Mouse (Mus musculus) liver, embryonic 15.5 days (tissue): Measurements from ENCODE around the gene Flad1. TPM values are rescaled to one million over a fixed set of nuclear protein-coding genes. Genes with fewer than 3 reads are reported as not detected.

ENCODE experiments used
- ATAC-seq: fragments of 200-750 bp; cut with Nextera tagmentation; 2 replicates; pipeline ENCODE4 v1.8.0; 2017; ENCODE audit warnings: moderate number of reproducible peaks, mild to moderate bottlenecking, moderate library complexity; ENCODE audit not compliant: insufficient read depth
- H3K27ac ChIP-seq: fragments of 300-500 bp; sonication (generic); replicated peaks from 2 replicates; pipeline ENCODE4 v1.5.1; 2015; ENCODE audit warnings: mild to moderate bottlenecking, inconsistent platforms
- H3K27me3 ChIP-seq: fragments of 300-500 bp; sonication (generic); 2 replicates; pipeline ENCODE4 v1.6.1; 2015; ENCODE audit warnings: mild to moderate bottlenecking, inconsistent platforms
- H3K36me3 ChIP-seq: fragments of 300-500 bp; sonication (generic); replicated peaks from 2 replicates; pipeline ENCODE4 v1.6.1; 2015; ENCODE audit warnings: moderate library complexity, mild to moderate bottlenecking, inconsistent platforms
- H3K4me1 ChIP-seq: fragments of 300-500 bp; sonication (generic); replicated peaks from 2 replicates; pipeline ENCODE4 v1.6.1; 2015; ENCODE audit warnings: inconsistent platforms
- H3K4me2 ChIP-seq: fragments of 300-500 bp; sonication (generic); 2 replicates; pipeline ENCODE4 v1.6.1; 2015; ENCODE audit warnings: moderate library complexity, mild to moderate bottlenecking, inconsistent platforms
- H3K4me3 ChIP-seq: fragments of 300-500 bp; sonication (generic); replicated peaks from 2 replicates; pipeline ENCODE4 v1.5.1; 2015; ENCODE audit warnings: mild to moderate bottlenecking, inconsistent platforms
- H3K9ac ChIP-seq: fragments of 300-500 bp; sonication (generic); 2 replicates; pipeline ENCODE4 v1.6.1; 2015; ENCODE audit warnings: moderate library complexity, mild to moderate bottlenecking, inconsistent platforms
- H3K9me3 ChIP-seq: fragments of 300-500 bp; sonication (generic); replicated peaks from 2 replicates; pipeline ENCODE4 v1.6.1; 2016; ENCODE audit warnings: inconsistent platforms
- WGBS: fragments of 180-500 bp; shearing (Covaris S2); methylation state at CpG from one replicate; pipeline ENCODE4 v1.1.7; 2015; ENCODE audit warnings: mixed read lengths; ENCODE audit not compliant: insufficient replicate concordance; 5-methylcytosine and 5-hydroxymethylcytosine counted together
- polyA plus RNA-seq: library from polyadenylated mRNA; unstranded; fragments of >200 nt; fragmentation: Nextera tagmentation; extraction: Ambion mirVana; gene quantifications from 2 replicates; pipeline ENCODE4 v1.2.1, GENCODE M21; 2015

Flad1 gene
- polyA plus RNA-seq, 1 experiment from 2014 or later, result 14.3 TPM

- peak overlapping the region; percentile 95 for H3K4me2 ChIP-seq
- H3K4me1 ChIP-seq, result peaks cover 52% of the 10 kb centered on the region
- peaks cover 44% of the 10 kb centered on the region for H3K36me3 ChIP-seq
- peak overlapping the region; percentile 66 for H3K9ac ChIP-seq
- H3K4me3 ChIP-seq, result peak overlapping the region; percentile 85
- no peaks in the 10 kb centered on the region for H3K27me3 ChIP-seq
- no peaks in the 10 kb centered on the region for H3K9me3 ChIP-seq
- H3K27ac ChIP-seq, result peak overlapping the region; percentile 98
- under 1% methylated on average over 20 of the region's 20 CpGs for WGBS
- ATAC-seq, result peak; percentile 13
Observed at GRCm38 (mm10) chr3:89417840-89418169, 6.1 kb upstream of the Flad1 start.

- peak overlapping the region; percentile 66 for H3K9ac ChIP-seq
- no peaks in the 10 kb centered on the region for H3K9me3 ChIP-seq
- peak overlapping the region; percentile 85 for H3K4me3 ChIP-seq
- peaks cover 42% of the 10 kb centered on the region for H3K36me3 ChIP-seq
- H3K27ac ChIP-seq, result peak overlapping the region; percentile 98
- 10% methylated on average over 2 of the region's 2 CpGs for WGBS
- H3K4me1 ChIP-seq, result peaks cover 47% of the 10 kb centered on the region
- ATAC-seq, result no peak
- H3K27me3 ChIP-seq, result no peaks in the 10 kb centered on the region
- H3K4me2 ChIP-seq, result peak overlapping the region; percentile 95
Observed at GRCm38 (mm10) chr3:89417131-89417530, 5.5 kb upstream of the Flad1 start.

GRCm38 (mm10) chr3:89416158-89416557, 4.5 kb upstream of the Flad1 start:
- Histone ChIP-seq H3K9ac (no peak overlapping the region), H3K27me3 (no peaks in the 10 kb centered on the region), H3K9me3 (no peaks in the 10 kb centered on the region), H3K4me3 (peak overlapping the region; percentile 85; the same call in 1 of the 2 replicates), H3K4me1 (peaks cover 43% of the 10 kb centered on the region), H3K27ac (no peak overlapping the region), H3K36me3 (peaks cover 42% of the 10 kb centered on the region), H3K4me2 (peak overlapping the region; percentile 95)
- no peak for ATAC-seq
- WGBS, result 90% methylated on average over 8 of the region's 8 CpGs

- ATAC-seq, result no peak
- Histone ChIP-seq H3K36me3 (peaks cover 55% of the 10 kb centered on the region), H3K27me3 (no peaks in the 10 kb centered on the region), H3K4me1 (peaks cover 16% of the 10 kb centered on the region), H3K9ac (peak overlapping the region; percentile 53), H3K4me3 (peak overlapping the region; percentile 69), H3K4me2 (peak overlapping the region; percentile 76), H3K27ac (0 out of 2 replicates have a peak overlapping the region, but pooled peaks have one; percentile 15), H3K9me3 (no peaks in the 10 kb centered on the region)
- 65% methylated on average over 10 of the region's 10 CpGs for WGBS
Observed at GRCm38 (mm10) chr3:89410864-89411263, 806 bp downstream of the Flad1 start.

GRCm38 (mm10) chr3:89409701-89410100, 2.0 kb downstream of the Flad1 start:
- H3K27ac ChIP-seq, result no peak overlapping the region
- H3K4me3 ChIP-seq, result no peak overlapping the region
- no peaks in the 10 kb centered on the region for H3K9me3 ChIP-seq
- H3K4me2 ChIP-seq, result no peak overlapping the region
- 76% methylated on average over 3 of the region's 3 CpGs for WGBS
- no peak overlapping the region for H3K9ac ChIP-seq
- peaks cover 48% of the 10 kb centered on the region for H3K36me3 ChIP-seq
- H3K27me3 ChIP-seq, result no peaks in the 10 kb centered on the region
- H3K4me1 ChIP-seq, result peaks cover 16% of the 10 kb centered on the region
- ATAC-seq, result no peak

- 75% methylated on average over 16 of the region's 16 CpGs for WGBS
- Histone ChIP-seq H3K27me3 (no peaks in the 10 kb centered on the region), H3K27ac (no peak overlapping the region), H3K4me3 (no peak overlapping the region), H3K9me3 (no peaks in the 10 kb centered on the region), H3K4me1 (peaks cover 16% of the 10 kb centered on the region), H3K9ac (no peak overlapping the region), H3K36me3 (peaks cover 46% of the 10 kb centered on the region), H3K4me2 (no peak overlapping the region)
- no peak for ATAC-seq
Observed at GRCm38 (mm10) chr3:89408448-89408847, 3.2 kb downstream of the Flad1 start.

- no peak overlapping the region for H3K27ac ChIP-seq
- peaks cover 51% of the 10 kb centered on the region for H3K36me3 ChIP-seq
- H3K9ac ChIP-seq, result no peak overlapping the region
- H3K4me2 ChIP-seq, result no peak overlapping the region
- H3K4me1 ChIP-seq, result peaks cover 12% of the 10 kb centered on the region
- H3K4me3 ChIP-seq, result no peak overlapping the region
- no peak for ATAC-seq
- no peaks in the 10 kb centered on the region for H3K9me3 ChIP-seq
- H3K27me3 ChIP-seq, result no peaks in the 10 kb centered on the region
- 80% methylated on average over 6 of the region's 6 CpGs for WGBS
Observed at GRCm38 (mm10) chr3:89406887-89407286, 4.8 kb downstream of the Flad1 start.

GRCm38 (mm10) chr3:89402693-89403092, 9.0 kb downstream of the Flad1 start, which contains the start of gene Lenep:
TSS of gene Lenep (minus strand) at chr3:89402793.
- ATAC-seq, result no peak
- Histone ChIP-seq H3K27me3 (no peaks in the 10 kb centered on the region), H3K36me3 (peaks cover 44% of the 10 kb centered on the region), H3K4me2 (no peak within 1 kb of the TSS), H3K9me3 (no peaks in the 10 kb centered on the region), H3K27ac (no peak within 1 kb of the TSS), H3K4me3 (no peak within 1 kb of the TSS), H3K4me1 (0 out of 2 replicates have a peak, but pooled peaks cover 5% of the 10 kb centered on the region), H3K9ac (no peak within 1 kb of the TSS)
- 64% methylated on average over 5 of the region's 5 CpGs for WGBS

- WGBS, result 72% methylated on average over 7 of the region's 7 CpGs
- no peak for ATAC-seq
- Histone ChIP-seq H3K27ac (no peak overlapping the region), H3K4me3 (no peak overlapping the region), H3K36me3 (peaks cover 36% of the 10 kb centered on the region), H3K27me3 (no peaks in the 10 kb centered on the region), H3K4me1 (peaks cover 13% of the 10 kb centered on the region), H3K9me3 (no peaks in the 10 kb centered on the region), H3K9ac (no peak overlapping the region), H3K4me2 (no peak overlapping the region)
Observed at GRCm38 (mm10) chr3:89401329-89401728, 10.3 kb downstream of the Flad1 start.

GRCm38 (mm10) chr3:89396654-89397005, 15.0 kb downstream of the Flad1 start:
- Histone ChIP-seq H3K4me1 (peaks cover 59% of the 10 kb centered on the region), H3K4me3 (peak overlapping the region; percentile 66), H3K4me2 (peak overlapping the region; percentile 97), H3K9me3 (no peaks in the 10 kb centered on the region), H3K27ac (no peak overlapping the region), H3K9ac (peak overlapping the region; percentile 63), H3K36me3 (peaks cover 3% of the 10 kb centered on the region), H3K27me3 (peaks cover 37% of the 10 kb centered on the region)
- ATAC-seq, result no peak
- under 1% methylated on average over 4 of the region's 4 CpGs for WGBS

GRCm38 (mm10) chr3:89395806-89396653, 15.6 kb downstream of the Flad1 start:
- no peak for ATAC-seq
- H3K9ac ChIP-seq, result peak overlapping the region; percentile 63
- H3K36me3 ChIP-seq, result no peaks in the 10 kb centered on the region
- peak overlapping the region; percentile 48; the same call in 1 of the 2 replicates for H3K27ac ChIP-seq
- no peaks in the 10 kb centered on the region for H3K9me3 ChIP-seq
- under 1% methylated on average over 44 of the region's 44 CpGs for WGBS
- peak overlapping the region; percentile 66 for H3K4me3 ChIP-seq
- H3K27me3 ChIP-seq, result peaks cover 43% of the 10 kb centered on the region
- H3K4me1 ChIP-seq, result peaks cover 65% of the 10 kb centered on the region
- peak overlapping the region; percentile 97 for H3K4me2 ChIP-seq
